Mouse (Mus musculus) forebrain, postnatal 0 days (tissue): Measurements from ENCODE around the gene Setd1a. TPM values are rescaled to one million over a fixed set of nuclear protein-coding genes. Genes with fewer than 3 reads are reported as not detected.

Experiments
- ATAC-seq: fragments of 200-750 bp; cut with Nextera tagmentation; 2 replicates; pipeline ENCODE4 v1.8.0; 2017; ENCODE audit warnings: mild to moderate bottlenecking, moderate library complexity
- DNase-seq: peaks from one replicate; pipeline ENCODE4 v3.0.0-alpha.2; 2015
- H3K27ac ChIP-seq: fragments of 300-500 bp; sonication (generic); 2 replicates; pipeline ENCODE4 v1.5.1; 2014; ENCODE audit warnings: low read depth, mild to moderate bottlenecking, antibody characterized with exemption, low read length, moderate library complexity, mixed read lengths
- H3K27me3 ChIP-seq: fragments of 300-500 bp; sonication (generic); 2 replicates; pipeline ENCODE4 v1.6.1; 2014; ENCODE audit warnings: mild to moderate bottlenecking, low read length, mixed read lengths; ENCODE audit not compliant: insufficient read depth
- H3K36me3 ChIP-seq: fragments of 300-500 bp; sonication (generic); 2 replicates; pipeline ENCODE4 v1.6.1; 2014; ENCODE audit warnings: mild to moderate bottlenecking, moderate library complexity; ENCODE audit not compliant: insufficient read depth
- H3K4me1 ChIP-seq: fragments of 300-500 bp; sonication (generic); 2 replicates; pipeline ENCODE4 v1.6.1; 2014; ENCODE audit warnings: antibody characterized with exemption; ENCODE audit not compliant: insufficient read depth
- H3K4me2 ChIP-seq: fragments of 300-500 bp; sonication (generic); 2 replicates; pipeline ENCODE4 v1.6.1; 2014; ENCODE audit warnings: low read depth, mild to moderate bottlenecking, moderate library complexity
- H3K4me3 ChIP-seq: fragments of 300-500 bp; sonication (generic); 2 replicates; pipeline ENCODE4 v1.5.1; 2014; ENCODE audit warnings: low read depth, low read length, mixed read lengths
- H3K9ac ChIP-seq: fragments of 300-500 bp; sonication (generic); 2 replicates; pipeline ENCODE4 v1.6.1; 2014; ENCODE audit warnings: mild to moderate bottlenecking
- H3K9me3 ChIP-seq: fragments of 300-500 bp; sonication (generic); 2 replicates; pipeline ENCODE4 v1.6.1; 2016; ENCODE audit warnings: low read length
- CTCF ChIP-seq: sonication (generic); IDR thresholded peaks from 2 replicates; pipeline ENCODE4 v1.5.1; 2016; ENCODE audit warnings: antibody characterized with exemption, control low read depth, low read depth
- WGBS: fragments of 180-500 bp; shearing (Covaris S2); extraction: QIAGEN DNeasy Blood & Tissue Kit; methylation state at CpG from one replicate; pipeline ENCODE4 v1.1.7; 2014; 5-methylcytosine and 5-hydroxymethylcytosine counted together
- polyA plus RNA-seq: library from polyadenylated mRNA; unstranded; fragments of >200 nt; fragmentation: Nextera tagmentation; extraction: Ambion mirVana; gene quantifications from 2 replicates; pipeline ENCODE4 v1.2.1, GENCODE M21; 2015
- total RNA-seq: library from RNA; depleted of rRNA; stranded (reverse); fragments of >200 nt; gene quantifications from 2 replicates; pipeline ENCODE4 v1.2.3, GENCODE M21; 2014

Setd1a gene
- total and polyA plus RNA-seq, 2 experiments from 2014 or later = 13.2 to 20.7 TPM

GRCm38 (mm10) chr7:127799738-127800137 lies 23.3 kb downstream of the Setd1a start:
- ATAC-seq = no peak
- H3K4me3 ChIP-seq = no peak overlapping the region
- DNase-seq = no peak
- no peak overlapping the region for H3K9ac ChIP-seq
- no peak overlapping the region for H3K27ac ChIP-seq
- H3K27me3 ChIP-seq = no peaks in the 10 kb centered on the region
- 86% methylated on average over 1 of the region's 1 CpGs for WGBS
- peaks cover 67% of the 10 kb centered on the region for H3K36me3 ChIP-seq
- TF ChIP-seq CTCF = no peak
- no peak overlapping the region for H3K4me2 ChIP-seq
- H3K9me3 ChIP-seq = no peaks in the 10 kb centered on the region
- H3K4me1 ChIP-seq = no peaks in the 10 kb centered on the region

GRCm38 (mm10) chr7:127800435-127801009 lies 24.1 kb downstream of the Setd1a start, which contains the start of gene Hsd3b7:
Hsd3b7 (plus strand) TSS chr7:127800604.
- peaks cover 64% of the 10 kb centered on the region for H3K36me3 ChIP-seq
- no peak within 1 kb of the TSS for H3K4me3 ChIP-seq
- ATAC-seq = peak; percentile 81
- no peak within 1 kb of the TSS for H3K27ac ChIP-seq
- 0 out of 2 replicates have a peak within 1 kb of the TSS, but pooled peaks have one; percentile 34 for H3K9ac ChIP-seq
- peak; percentile 86 for DNase-seq
- no peaks in the 10 kb centered on the region for H3K27me3 ChIP-seq
- no peaks in the 10 kb centered on the region for H3K4me1 ChIP-seq
- H3K9me3 ChIP-seq = no peaks in the 10 kb centered on the region
- 0 out of 2 replicates have a peak within 1 kb of the TSS, but pooled peaks have one; percentile 17 for H3K4me2 ChIP-seq
- peak; percentile 98 for TF ChIP-seq CTCF
- WGBS = 21% methylated on average over 5 of the region's 6 CpGs

GRCm38 (mm10) chr7:127801010-127801621 lies 24.6 kb downstream of the Setd1a start:
- Histone ChIP-seq H3K9ac (no peak overlapping the region), H3K27me3 (no peaks in the 10 kb centered on the region), H3K9me3 (no peaks in the 10 kb centered on the region), H3K36me3 (peaks cover 62% of the 10 kb centered on the region), H3K27ac (no peak overlapping the region), H3K4me3 (no peak overlapping the region), H3K4me1 (no peaks in the 10 kb centered on the region), H3K4me2 (no peak overlapping the region)
- WGBS = 89% methylated on average over 8 of the region's 8 CpGs
- no peak for ATAC-seq
- DNase-seq = no peak
- peak; percentile 18 for TF ChIP-seq CTCF

GRCm38 (mm10) chr7:127802313-127802712 lies 25.8 kb downstream of the Setd1a start:
- H3K4me1 ChIP-seq = no peaks in the 10 kb centered on the region
- WGBS = 85% methylated on average over 17 of the region's 17 CpGs
- ATAC-seq (no peak), DNase-seq (no peak)
- peaks cover 59% of the 10 kb centered on the region for H3K36me3 ChIP-seq
- H3K4me3 ChIP-seq = no peak overlapping the region
- H3K9me3 ChIP-seq = no peaks in the 10 kb centered on the region
- H3K27me3 ChIP-seq = no peaks in the 10 kb centered on the region
- no peak for TF ChIP-seq CTCF
- no peak overlapping the region for H3K9ac ChIP-seq
- H3K4me2 ChIP-seq = no peak overlapping the region
- H3K27ac ChIP-seq = no peak overlapping the region

GRCm38 (mm10) chr7:127808821-127809220 lies 32.4 kb downstream of the Setd1a start:
- H3K27ac ChIP-seq = no peak overlapping the region
- H3K4me1 ChIP-seq = no peaks in the 10 kb centered on the region
- no peak for TF ChIP-seq CTCF
- H3K9me3 ChIP-seq = no peaks in the 10 kb centered on the region
- 51% methylated on average over 5 of the region's 5 CpGs for WGBS
- ATAC-seq = no peak
- H3K27me3 ChIP-seq = no peaks in the 10 kb centered on the region
- peaks cover 67% of the 10 kb centered on the region for H3K36me3 ChIP-seq
- H3K9ac ChIP-seq = no peak overlapping the region
- no peak overlapping the region for H3K4me2 ChIP-seq
- no peak overlapping the region for H3K4me3 ChIP-seq
- DNase-seq = no peak

GRCm38 (mm10) chr7:127809846-127810245 lies 33.4 kb downstream of the Setd1a start:
- no peak for DNase-seq
- Histone ChIP-seq H3K4me3 (no peak overlapping the region), H3K36me3 (peaks cover 69% of the 10 kb centered on the region), H3K9me3 (no peaks in the 10 kb centered on the region), H3K27me3 (no peaks in the 10 kb centered on the region), H3K27ac (no peak overlapping the region), H3K4me1 (no peaks in the 10 kb centered on the region), H3K4me2 (no peak overlapping the region), H3K9ac (no peak overlapping the region)
- whole genome bisulfite sequencing = 95% methylated on average over 1 of the region's 1 CpGs
- ATAC-seq = no peak
- no peak for TF ChIP-seq CTCF

GRCm38 (mm10) chr7:127810650-127811049 lies 34.2 kb downstream of the Setd1a start:
- Histone ChIP-seq H3K9me3 (no peaks in the 10 kb centered on the region), H3K27ac (no peak overlapping the region), H3K4me2 (no peak overlapping the region), H3K4me3 (no peak overlapping the region), H3K36me3 (peaks cover 67% of the 10 kb centered on the region), H3K27me3 (no peaks in the 10 kb centered on the region), H3K4me1 (no peaks in the 10 kb centered on the region), H3K9ac (no peak overlapping the region)
- TF ChIP-seq CTCF = no peak
- DNase-seq (no peak), ATAC-seq (no peak)
- 76% methylated on average over 10 of the region's 10 CpGs for WGBS
